Mouse (Mus musculus) lung, postnatal 0 days (tissue): ENCODE results near the gene Parg.

Experiments used
- CTCF ChIP-seq: IDR thresholded peaks from 2 replicates; pipeline ENCODE4 v1.5.1; 2016; ENCODE audit warnings: antibody characterized with exemption, mild to moderate bottlenecking
- EP300 ChIP-seq: IDR thresholded peaks from 2 replicates; pipeline ENCODE4 v1.6.1; 2016; ENCODE audit warnings: antibody characterized with exemption, mild to moderate bottlenecking, control low read depth

DNA sequence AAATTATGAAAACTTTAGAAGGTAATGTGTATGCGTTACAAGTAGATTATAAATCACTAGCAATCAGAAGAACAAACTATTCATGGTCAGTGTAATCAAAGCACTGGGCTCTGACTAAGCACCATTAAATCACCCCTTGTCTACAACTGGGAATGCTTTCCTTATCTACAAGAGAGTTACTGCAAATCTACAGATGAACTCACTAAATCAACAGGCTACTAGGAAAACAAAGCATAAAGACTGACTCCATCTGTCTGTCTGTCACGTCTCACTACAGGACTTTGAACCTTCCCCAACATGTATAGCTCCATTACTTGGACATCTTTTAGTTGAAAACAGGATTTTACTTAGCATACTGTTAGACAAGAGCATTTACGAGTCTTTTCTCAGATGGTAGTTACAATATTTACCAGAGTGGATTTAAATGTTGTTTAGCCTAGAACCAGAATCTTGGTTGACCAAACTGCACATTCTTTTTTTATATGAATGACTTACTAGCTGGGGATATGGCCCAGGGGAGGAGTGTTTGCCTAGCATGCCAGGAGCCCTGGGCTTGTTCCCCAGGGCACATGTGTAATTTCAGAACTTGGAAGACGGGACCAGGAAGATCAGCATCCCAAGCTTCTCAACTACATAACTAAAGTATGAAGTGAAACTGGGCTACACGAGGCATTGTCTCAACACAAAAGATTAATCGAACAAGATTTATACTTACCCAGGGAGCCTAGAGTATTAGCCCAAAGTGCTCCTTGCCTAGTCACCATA lies 10.9 kb upstream of the Parg start:
- TF ChIP-seq CTCF: no peak
- TF ChIP-seq EP300: no peak
